Mouse (Mus musculus): ENCODE measurements around the gene Ak1. TPM values are rescaled to one million over a fixed set of nuclear protein-coding genes. Genes with fewer than 3 reads are reported as not detected.

Ak1 gene
- polyA plus RNA-seq, 1 experiment = 25.9 TPM

GRCm38 (mm10) chr2:32653764-32654163 is 32.2 kb downstream of the Ak1 start:
- no peak for DNase-seq (ENCODE audit: low read depth)

- no peak for DNase-seq (ENCODE audit: low read depth)
These were observed 33.3 kb downstream of the Ak1 start for GRCm38 (mm10) chr2:32654743-32655393.

- peak; percentile 73 for DNase-seq (ENCODE audit: low read depth)
These were observed 33.8 kb downstream of the Ak1 start for GRCm38 (mm10) chr2:32655394-32655744.

GRCm38 (mm10) chr2:32655826-32656225 is 34.3 kb downstream of the Ak1 start:
- DNase-seq (ENCODE audit: low read depth) = no peak

- no peak for DNase-seq (ENCODE audit: low read depth)
These were observed 37.3 kb downstream of the Ak1 start for GRCm38 (mm10) chr2:32658873-32659272.

GRCm38 (mm10) chr2:32661509-32662107 is 40.0 kb downstream of the Ak1 start:
- DNase-seq (ENCODE audit: low read depth) = no peak

GRCm38 (mm10) chr2:32662291-32662690 is 40.7 kb downstream of the Ak1 start:
- DNase-seq (ENCODE audit: low read depth) = no peak

GRCm38 (mm10) chr2:32665345-32665744 is 43.8 kb downstream of the Ak1 start:
- no peak for DNase-seq (ENCODE audit: low read depth)

- no peak for DNase-seq (ENCODE audit: low read depth)
These were observed 44.3 kb downstream of the Ak1 start for GRCm38 (mm10) chr2:32665853-32666252.

GRCm38 (mm10) chr2:32667775-32668174 is 46.2 kb downstream of the Ak1 start:
- no peak for DNase-seq (ENCODE audit: low read depth)

GRCm38 (mm10) chr2:32668176-32668575 is 46.6 kb downstream of the Ak1 start:
- no peak for DNase-seq (ENCODE audit: low read depth)

GRCm38 (mm10) chr2:32669876-32670275 is 48.3 kb downstream of the Ak1 start:
- no peak for DNase-seq (ENCODE audit: low read depth)

GRCm38 (mm10) chr2:32671147-32671546 is 49.6 kb downstream of the Ak1 start:
- DNase-seq (ENCODE audit: low read depth) = no peak

- DNase-seq (ENCODE audit: low read depth) = no peak
These were observed 50.5 kb downstream of the Ak1 start for GRCm38 (mm10) chr2:32671907-32672595.

GRCm38 (mm10) chr2:32673176-32673917 is 51.8 kb downstream of the Ak1 start:
- DNase-seq (ENCODE audit: low read depth) = no peak

- DNase-seq (ENCODE audit: low read depth) = no peak
These were observed 55.3 kb downstream of the Ak1 start for GRCm38 (mm10) chr2:32676821-32677220.

- DNase-seq (ENCODE audit: low read depth) = no peak
These were observed 56.1 kb downstream of the Ak1 start for GRCm38 (mm10) chr2:32677683-32678082.

GRCm38 (mm10) chr2:32680051-32680451 is 58.5 kb downstream of the Ak1 start:
- no peak for DNase-seq (ENCODE audit: low read depth)

- DNase-seq (ENCODE audit: low read depth) = no peak
These were observed 59.5 kb downstream of the Ak1 start for GRCm38 (mm10) chr2:32680961-32681650.

GRCm38 (mm10) chr2:32681754-32682153 is 60.2 kb downstream of the Ak1 start:
- no peak for DNase-seq (ENCODE audit: low read depth)

- DNase-seq (ENCODE audit: low read depth) = no peak
These were observed 61.3 kb downstream of the Ak1 start for GRCm38 (mm10) chr2:32682721-32683417.

Data from gonadal fat pad, adult 2 months (tissue).